Mouse (Mus musculus) heart, adult 11 months (tissue): ENCODE measurements around the gene Slc5a2.
A peak's percentile ranks its signal among the peaks of the same experiment; 100 is the strongest.

ENCODE experiments used
- DNase-seq: peaks from one replicate; pipeline ENCODE4 v3.0.0; 2022

The Slc5a2 gene

DNA sequence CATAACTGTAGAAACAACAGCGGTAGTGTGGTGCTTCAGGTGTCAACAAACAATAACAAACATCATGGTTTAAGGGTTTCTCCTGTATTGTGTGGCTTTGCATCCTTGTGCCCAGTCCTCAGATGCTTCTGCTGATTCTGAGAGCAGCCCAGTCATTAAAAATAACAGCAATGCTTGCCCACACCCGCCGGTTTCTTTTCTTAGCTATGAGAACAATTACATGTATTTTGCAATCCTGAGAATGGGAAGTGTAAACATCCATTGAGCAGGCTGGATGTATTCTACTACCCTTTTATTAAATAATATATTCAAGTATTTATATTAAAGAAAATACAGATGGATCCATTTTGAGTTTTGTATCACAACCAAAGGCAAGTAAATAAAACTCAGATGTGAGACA, 36.7 kb downstream of the Slc5a2 start:
- DNase-seq, result no peak

DNA sequence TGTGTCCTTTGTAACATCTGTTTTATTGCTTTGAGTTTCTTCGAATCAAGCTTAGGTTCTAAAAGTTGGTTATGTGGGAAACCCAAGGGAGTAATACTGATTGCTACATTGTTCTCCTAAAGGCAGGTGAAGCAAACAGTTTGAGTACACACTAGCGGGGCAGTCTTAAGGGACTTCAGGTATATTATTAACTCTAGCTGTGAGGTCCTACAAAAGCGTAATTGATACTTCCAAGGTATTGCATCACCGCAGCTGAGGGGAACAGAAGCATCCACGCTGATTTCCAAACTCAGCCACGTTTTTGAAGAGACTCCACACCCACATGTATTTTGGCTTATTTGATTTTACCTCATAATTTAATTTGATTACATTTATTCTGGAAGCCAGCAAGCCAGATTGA, 38.7 kb downstream of the Slc5a2 start:
- DNase-seq, result no peak

DNA sequence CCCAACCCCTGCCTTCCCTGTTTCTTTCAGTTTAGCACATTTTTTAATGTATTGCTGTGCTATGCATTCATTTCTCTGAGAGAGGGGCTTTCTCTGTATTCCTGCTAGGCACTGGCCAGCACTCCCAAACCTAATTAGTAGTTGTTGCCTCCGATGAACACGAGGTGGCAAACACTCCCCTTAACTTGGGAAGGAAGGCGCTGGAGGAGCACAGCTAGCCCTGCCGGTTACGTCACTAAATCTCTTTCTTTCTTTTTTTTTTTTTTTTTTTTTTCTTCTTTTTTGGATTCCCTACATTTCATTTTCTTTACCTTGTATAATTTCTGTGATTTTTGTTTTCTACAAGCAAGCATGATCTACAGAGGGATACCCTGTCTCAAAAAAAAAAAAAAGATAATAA, 39.5 kb downstream of the Slc5a2 start:
- DNase-seq, result no peak

DNA sequence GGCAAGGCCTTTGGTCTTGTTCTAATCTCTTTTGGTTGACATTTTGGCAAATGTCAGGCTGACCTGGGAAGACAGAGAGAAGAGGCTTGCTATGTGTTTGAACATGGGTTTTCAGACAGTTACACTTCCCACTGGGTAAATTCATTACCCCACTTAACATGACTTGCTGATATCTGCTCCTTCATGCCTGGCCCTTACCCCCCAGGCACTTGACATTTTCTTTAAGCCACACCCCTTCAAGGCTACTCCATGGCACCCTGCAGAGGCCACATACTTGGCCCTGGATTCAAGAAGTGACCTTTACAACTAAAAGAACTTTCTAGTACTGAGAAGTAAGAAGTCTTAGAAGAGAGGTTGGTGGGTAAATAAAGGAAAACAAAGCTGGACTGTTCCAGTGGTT, 42.4 kb downstream of the Slc5a2 start:
- DNase-seq, result no peak

DNA sequence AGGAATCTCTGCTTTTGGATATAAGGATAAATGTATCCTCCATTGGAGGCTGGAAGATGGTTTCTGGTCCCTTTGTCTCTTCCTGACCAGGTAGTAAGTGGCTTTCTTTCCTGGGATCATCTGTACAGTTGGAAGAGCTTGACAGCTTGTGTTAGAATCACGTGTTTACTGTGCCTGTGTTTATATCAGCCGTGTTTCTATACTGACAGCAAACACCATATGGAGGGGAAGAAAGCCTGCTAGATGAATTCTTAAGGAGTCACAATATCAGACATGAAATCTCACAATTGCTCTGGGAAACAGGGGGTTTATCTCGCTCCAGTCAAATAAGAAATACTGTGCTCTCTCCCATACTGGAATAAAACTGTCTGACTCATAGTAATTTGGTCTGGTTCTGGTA, 43.8 kb downstream of the Slc5a2 start:
- no peak for DNase-seq

DNA sequence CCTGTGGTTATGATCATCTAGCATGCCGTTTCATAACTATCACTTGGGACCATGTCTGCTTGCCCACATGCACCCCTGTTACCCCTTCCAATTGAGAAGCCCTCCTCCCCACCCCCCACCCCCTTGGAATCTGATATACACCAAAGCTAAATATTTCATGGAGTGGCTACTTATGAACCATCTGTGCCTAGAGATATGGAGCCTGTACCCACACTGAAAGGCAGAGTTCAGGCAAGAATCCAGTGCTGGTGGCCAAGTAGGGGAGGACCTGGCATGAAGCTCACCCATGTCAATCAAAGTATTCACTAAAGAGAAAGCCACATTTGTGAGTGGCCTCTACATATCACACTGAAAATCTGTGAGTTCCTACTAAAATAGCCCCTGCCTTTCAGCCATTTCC, 44.3 kb downstream of the Slc5a2 start:
- peak; percentile 55 for DNase-seq

DNA sequence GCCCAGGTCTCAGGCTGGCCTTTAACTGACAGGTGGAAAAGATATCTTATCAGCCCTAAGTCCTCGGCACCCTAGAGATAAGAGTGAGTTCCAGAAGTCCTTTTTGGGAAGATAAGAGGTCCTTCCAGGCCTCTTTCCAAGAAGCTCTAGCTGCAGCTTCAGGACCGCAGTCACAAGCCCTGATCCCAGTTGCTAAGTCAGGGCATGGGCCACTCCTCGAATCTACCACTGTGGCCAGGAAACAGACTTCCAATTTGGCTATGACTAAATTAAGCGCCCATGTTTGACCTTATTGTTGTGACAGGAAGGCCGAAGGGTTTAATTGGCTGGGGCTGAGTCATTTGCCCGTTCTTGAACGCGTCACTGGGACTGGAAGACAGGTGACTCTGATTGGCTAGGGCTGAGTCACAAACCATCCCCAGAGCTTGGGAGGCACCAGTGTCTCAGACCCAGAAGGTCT, 44.8 kb downstream of the Slc5a2 start:
- DNase-seq, result peak; percentile 94

DNA sequence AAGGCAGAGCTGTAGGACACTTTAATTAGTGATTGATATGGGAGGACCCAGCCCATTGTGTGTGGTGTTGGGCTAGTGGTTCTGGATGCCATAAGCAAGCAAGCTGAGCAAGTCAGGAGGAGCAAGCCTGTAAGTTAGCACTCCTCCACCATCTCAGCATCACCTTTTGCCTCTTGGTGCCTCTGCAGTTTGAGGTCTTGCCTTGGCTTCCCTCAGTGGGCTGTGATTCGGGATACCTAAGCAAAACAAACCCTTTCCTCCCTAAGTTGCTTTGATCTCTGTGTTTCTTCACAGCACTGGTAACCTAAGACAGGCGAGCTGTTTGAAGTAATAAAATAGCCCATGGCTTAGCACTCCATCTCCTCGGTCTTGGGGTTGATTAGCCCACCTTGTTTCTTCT, 45.8 kb downstream of the Slc5a2 start:
- peak; percentile 57 for DNase-seq

DNA sequence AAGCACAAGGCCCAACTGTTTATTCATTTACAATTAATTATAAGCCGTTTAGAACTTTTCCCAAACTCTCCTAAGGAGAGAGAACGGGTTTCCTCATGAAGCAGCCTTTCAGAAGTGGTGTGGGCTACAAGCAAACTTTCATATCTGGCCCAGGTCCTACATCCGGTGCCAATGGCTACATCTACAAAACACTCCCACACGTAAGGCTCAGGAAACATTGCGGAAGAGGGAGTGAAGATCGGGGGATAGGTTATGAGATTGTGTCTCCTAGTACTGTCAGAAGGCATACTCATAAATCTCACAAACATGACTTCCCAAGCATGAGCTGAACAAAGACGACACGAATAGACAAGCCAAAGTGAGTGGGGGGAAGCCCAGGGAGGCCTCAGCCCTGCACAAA, 46.4 kb downstream of the Slc5a2 start:
- peak; percentile 84 for DNase-seq

DNA sequence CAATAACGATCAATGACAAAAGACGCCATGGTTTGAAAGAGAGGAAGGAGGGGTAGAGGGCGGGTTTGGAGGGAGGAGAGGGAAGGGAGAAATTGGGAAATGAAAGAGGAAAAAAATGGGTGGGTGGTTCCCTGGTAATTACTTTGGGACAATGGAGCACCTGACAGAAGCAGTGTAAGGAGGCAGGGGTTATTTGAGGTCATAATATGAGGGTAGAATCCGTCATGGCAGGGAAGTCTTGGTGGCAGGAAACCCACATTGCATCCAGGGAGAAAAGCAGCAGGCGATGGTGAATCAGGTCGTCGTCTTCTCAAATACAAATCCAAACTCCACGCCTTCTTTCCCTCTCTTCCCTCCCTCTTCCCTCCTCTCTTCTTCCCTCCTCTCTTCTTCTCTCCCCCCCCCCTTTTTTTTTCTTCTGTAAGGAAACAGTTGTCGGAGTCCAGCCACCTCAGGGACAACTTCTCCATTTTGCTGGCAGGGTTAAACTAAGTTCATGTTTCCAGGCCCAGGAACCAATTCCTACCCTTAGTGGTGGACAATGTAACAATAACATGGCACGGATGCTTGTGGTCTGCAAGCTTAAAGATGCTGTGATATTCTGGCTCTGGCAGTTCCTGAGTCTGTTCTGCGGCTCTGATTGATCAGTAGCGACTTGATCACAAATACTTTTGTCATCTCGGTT, 47.1 kb downstream of the Slc5a2 start:
- peak; percentile 73 for DNase-seq

DNA sequence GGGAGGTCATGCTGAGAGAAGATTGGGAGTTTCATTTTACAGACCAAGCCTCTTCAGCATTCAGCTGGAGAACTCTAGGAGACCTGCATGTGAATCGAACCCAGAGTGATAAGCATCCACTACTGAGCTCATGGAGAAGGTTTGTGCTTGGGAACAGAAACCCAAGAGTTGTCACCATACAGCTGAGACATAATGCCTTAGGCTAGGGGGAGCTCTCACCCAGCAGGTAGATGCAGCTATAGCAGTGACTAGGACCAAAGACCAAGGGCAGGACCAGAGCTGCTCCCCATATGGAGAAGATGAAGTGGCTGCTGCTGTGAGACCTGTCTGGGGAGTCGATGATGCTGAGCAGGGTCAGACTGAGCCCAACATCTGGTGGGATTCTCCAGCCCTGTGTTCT, 48.1 kb downstream of the Slc5a2 start:
- peak; percentile 83 for DNase-seq

DNA sequence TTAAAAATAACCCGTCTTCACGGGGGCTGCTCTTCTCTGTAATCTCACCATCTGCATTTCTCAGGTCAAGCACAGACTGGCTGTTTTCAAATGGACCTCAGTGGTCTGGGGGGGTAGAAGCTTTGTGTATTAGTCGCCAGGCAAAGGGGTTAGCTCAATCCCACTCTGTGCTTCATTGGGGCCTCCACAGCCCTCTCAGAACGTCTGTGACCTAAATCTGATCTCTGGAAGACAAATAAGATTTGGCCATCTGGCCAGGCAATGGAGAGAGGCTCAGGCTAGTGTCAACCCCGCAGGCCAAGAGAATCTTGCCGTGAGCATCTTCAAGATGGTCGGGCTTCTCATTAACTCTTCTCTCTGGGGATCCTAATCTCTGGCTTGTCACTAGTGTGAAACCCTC, 49.0 kb downstream of the Slc5a2 start:
- peak; percentile 70 for DNase-seq

DNA sequence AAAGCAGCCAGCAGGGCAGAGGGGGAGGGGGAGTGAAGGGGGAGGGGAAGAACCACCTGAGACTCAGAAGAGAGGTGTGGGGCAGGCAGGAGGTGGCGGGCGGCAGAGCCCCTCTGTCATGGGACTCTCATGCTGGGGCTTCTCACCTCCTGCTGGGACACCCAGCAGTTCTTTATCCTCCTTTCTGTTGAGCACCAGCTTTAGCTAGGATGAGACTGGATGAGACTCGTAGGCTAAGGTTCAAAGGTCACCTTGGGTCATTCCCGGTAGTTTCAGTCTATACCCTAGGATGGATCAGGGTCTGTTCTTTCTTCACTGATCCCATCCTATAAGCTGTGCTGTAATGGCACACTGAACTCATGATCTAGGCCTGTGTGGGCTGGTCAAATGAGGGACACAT, 51.6 kb downstream of the Slc5a2 start:
- no peak for DNase-seq

DNA sequence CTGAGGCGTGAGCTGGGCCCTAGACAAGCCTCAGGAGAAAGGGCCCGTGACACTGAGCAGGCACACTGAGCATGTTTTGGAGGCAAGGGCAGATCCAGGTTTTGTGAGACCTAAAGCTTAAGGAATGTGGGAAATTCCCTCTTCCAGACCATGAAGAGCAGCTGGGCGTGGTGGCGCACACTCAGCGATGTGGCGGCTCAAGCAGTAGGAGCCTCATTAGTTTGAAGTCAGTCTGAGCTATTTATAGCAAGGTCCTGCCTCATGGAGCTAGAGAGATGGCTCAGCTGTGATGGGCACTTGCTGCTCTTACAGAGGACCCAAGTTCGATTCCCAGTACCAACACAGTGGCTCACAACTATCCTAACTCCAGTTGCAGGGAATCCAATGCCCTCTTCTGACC, 53.7 kb downstream of the Slc5a2 start:
- DNase-seq, result peak; percentile 76

DNA sequence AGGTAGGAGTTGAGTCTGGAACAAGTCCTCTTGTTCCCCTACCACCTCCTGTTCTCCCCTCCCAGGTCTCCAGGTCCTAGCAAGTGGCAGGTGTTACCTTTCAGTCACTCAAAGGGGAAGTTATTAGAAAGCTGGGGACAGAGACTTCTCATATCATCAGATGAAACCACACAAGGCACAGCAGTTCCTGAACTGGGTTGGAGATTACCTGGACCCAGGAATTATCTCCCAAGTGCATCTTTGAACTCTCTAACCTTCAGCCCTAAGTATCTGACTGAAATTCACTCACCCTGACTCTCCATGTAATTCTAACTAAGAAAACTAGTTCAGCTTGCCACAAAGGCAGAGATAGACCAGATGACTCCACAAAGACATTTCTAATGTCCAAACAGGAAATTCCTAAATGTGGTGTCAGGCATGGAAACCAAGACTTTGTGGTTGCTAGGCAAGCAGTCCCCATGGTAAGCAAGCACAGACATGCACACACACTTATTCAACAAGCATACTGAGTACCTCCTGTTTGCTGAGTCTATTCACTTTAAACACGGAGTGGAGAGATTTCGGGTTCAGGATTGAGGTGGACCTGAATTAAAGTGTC, 54.9 kb downstream of the Slc5a2 start:
- peak; percentile 89 for DNase-seq

DNA sequence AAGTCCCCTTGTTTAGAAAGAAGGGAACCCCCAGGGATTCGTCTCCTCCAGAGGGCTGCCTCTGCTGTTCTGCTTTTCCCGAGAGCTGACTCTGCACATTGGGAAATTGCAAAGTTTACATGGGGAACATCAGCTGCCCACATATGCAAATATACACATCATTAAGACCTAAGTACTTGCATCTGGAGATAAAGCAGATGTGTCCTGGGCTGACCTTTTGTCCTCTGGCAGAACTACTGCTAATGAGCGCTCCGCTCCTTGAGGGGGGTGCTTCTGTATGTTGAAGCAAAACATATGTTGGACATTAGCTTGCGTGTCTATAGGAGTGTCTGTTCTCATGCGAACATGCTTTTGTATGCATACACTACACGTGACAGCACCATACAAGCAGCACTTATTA, 55.8 kb downstream of the Slc5a2 start:
- peak; percentile 93 for DNase-seq
